Mouse (Mus musculus): ENCODE measurements around the gene Zfhx3.
A peak's percentile ranks its signal among the peaks of the same experiment; 100 is the strongest.

The Zfhx3 gene

GRCm38 (mm10) chr8:108662766-108663165 is 720.3 kb downstream of the Zfhx3 start:
- no peak for DNase-seq (ENCODE audit: low spot score)

- no peak for DNase-seq (ENCODE audit: low spot score)
Measured at GRCm38 (mm10) chr8:108671939-108672515, 729.6 kb downstream of the Zfhx3 start.

GRCm38 (mm10) chr8:108675001-108675525 is 732.6 kb downstream of the Zfhx3 start:
- peak; percentile 7 for DNase-seq (ENCODE audit: low spot score)

- DNase-seq (ENCODE audit: low spot score) = no peak
Measured at GRCm38 (mm10) chr8:108689694-108690093, 747.2 kb downstream of the Zfhx3 start.

GRCm38 (mm10) chr8:108690576-108691455 is 748.4 kb downstream of the Zfhx3 start:
- no peak for DNase-seq (ENCODE audit: low spot score)

- peak; percentile 84 for DNase-seq (ENCODE audit: low spot score)
Measured at GRCm38 (mm10) chr8:108691456-108692238, 749.2 kb downstream of the Zfhx3 start.

GRCm38 (mm10) chr8:108692239-108692627 is 749.8 kb downstream of the Zfhx3 start:
- peak; percentile 70 for DNase-seq (ENCODE audit: low spot score)

GRCm38 (mm10) chr8:108692669-108693665 is 750.5 kb downstream of the Zfhx3 start:
- DNase-seq (ENCODE audit: low spot score) = peak; percentile 6

- no peak for DNase-seq (ENCODE audit: low spot score)
Measured at GRCm38 (mm10) chr8:108693841-108694240, 751.4 kb downstream of the Zfhx3 start.

GRCm38 (mm10) chr8:108694516-108694915 is 752.1 kb downstream of the Zfhx3 start:
- DNase-seq (ENCODE audit: low spot score) = no peak

GRCm38 (mm10) chr8:108695242-108695880 is 752.9 kb downstream of the Zfhx3 start:
- peak; percentile 21 for DNase-seq (ENCODE audit: low spot score)

GRCm38 (mm10) chr8:108695938-108696630 is 753.6 kb downstream of the Zfhx3 start:
- peak; percentile 41 for DNase-seq (ENCODE audit: low spot score)

- peak; percentile 15 for DNase-seq (ENCODE audit: low spot score)
Measured at GRCm38 (mm10) chr8:108696631-108697410, 754.4 kb downstream of the Zfhx3 start.

GRCm38 (mm10) chr8:108697589-108697988 is 755.1 kb downstream of the Zfhx3 start:
- peak; percentile 67 for DNase-seq (ENCODE audit: low spot score)

GRCm38 (mm10) chr8:108698101-108698660 is 755.7 kb downstream of the Zfhx3 start:
- DNase-seq (ENCODE audit: low spot score) = peak; percentile 12

- peak; percentile 13 for DNase-seq (ENCODE audit: low spot score)
Measured at GRCm38 (mm10) chr8:108699011-108699410, 756.6 kb downstream of the Zfhx3 start.

GRCm38 (mm10) chr8:108699454-108700345 is 757.3 kb downstream of the Zfhx3 start:
- peak; percentile 87 for DNase-seq (ENCODE audit: low spot score)

Data from embryo, embryonic 10 days (tissue).